Mouse (Mus musculus) CH12.LX (cell line): ENCODE measurements at regions not wholly inside any gene's neighbourhood (a gene's known extent, or its start where the extent isn't known, plus 50 kb on each side); places are given as distances from the start of the nearest gene placed in this dataset.

Source experiments
- DNase-seq: peaks from one replicate; pipeline ENCODE4 v3.0.0-alpha.2; 2013; ENCODE audit errors: extremely low read depth
- H3K27ac ChIP-seq: 2 replicates; pipeline ENCODE4 v1.5.1; 2012; ENCODE audit warnings: low read depth, mild to moderate bottlenecking, control low read depth, moderate library complexity; ENCODE audit not compliant: insufficient read depth
- H3K27me3 ChIP-seq: replicated peaks from 2 replicates; pipeline ENCODE3; 2012; ENCODE audit warnings: inconsistent platforms
- H3K36me3 ChIP-seq, 2 experiments: replicated peaks in 1 of 2; 2 replicates each; pipeline versions ENCODE3 to v1.6.1; 2012; ENCODE audit warnings: inconsistent platforms in 1 of 2, low read length in 1 of 2, mild to moderate bottlenecking in 1 of 2, mixed read lengths in 1 of 2, moderate library complexity in 1 of 2; ENCODE audit not compliant: control insufficient read depth in 1 of 2, insufficient read depth in 1 of 2
- H3K4me1 ChIP-seq, 2 experiments: 2 replicates each; pipeline ENCODE4 v1.6.1; 2012; ENCODE audit warnings: inconsistent platforms in 1 of 2, moderate library complexity in 1 of 2; ENCODE audit not compliant: insufficient read depth in 2 of 2, control insufficient read depth in 1 of 2
- H3K4me2 ChIP-seq: 2 replicates; pipeline ENCODE4 v1.6.1; 2012; ENCODE audit warnings: low read depth, mild to moderate bottlenecking, control low read depth; ENCODE audit not compliant: poor library complexity, insufficient read depth, severe bottlenecking
- H3K4me3 ChIP-seq, 3 experiments: fragments of 150-350 bp in 1 of 3; sonication (generic) in 1 of 3; replicated peaks in 1 of 3; 2 replicates each; pipeline versions ENCODE3 to v1.5.1; 2011 to 2012; ENCODE audit warnings: low read depth in 2 of 3, low read length in 2 of 3, mild to moderate bottlenecking in 2 of 3, moderate library complexity in 2 of 3, control low read depth in 1 of 3, improper control_type of control experiment in 1 of 3, inconsistent platforms in 1 of 3, mixed read lengths in 1 of 3; ENCODE audit not compliant: poor library complexity in 1 of 3
- H3K79me2 ChIP-seq: replicated peaks from 2 replicates; pipeline ENCODE4 v1.6.1; 2012; ENCODE audit warnings: mild to moderate bottlenecking, moderate library complexity; ENCODE audit not compliant: control insufficient read depth, poor library complexity, insufficient read depth, severe bottlenecking; ENCODE audit errors: extremely low read depth
- H3K9ac ChIP-seq: 2 replicates; pipeline ENCODE4 v1.6.1; 2012; ENCODE audit warnings: low read depth, mild to moderate bottlenecking, control low read depth, moderate library complexity; ENCODE audit not compliant: insufficient read depth
- H3K9me3 ChIP-seq: replicated peaks from 2 replicates; pipeline ENCODE3; 2012; ENCODE audit warnings: low read length, inconsistent platforms, mixed read lengths
- BHLHE40 ChIP-seq: IDR thresholded peaks from 2 replicates; pipeline ENCODE4 v1.6.1; 2011; ENCODE audit warnings: mild to moderate bottlenecking, low read depth, low read length, improper control_type of control experiment
- CHD2 ChIP-seq: IDR thresholded peaks from 2 replicates; pipeline ENCODE4 v1.6.1; 2011; ENCODE audit warnings: low read length, improper control_type of control experiment
- CTCF ChIP-seq, 2 experiments: IDR thresholded peaks in 1 of 2; conservative IDR thresholded peaks in 1 of 2; 2 replicates each; pipeline ENCODE4 v1.5.1; 2011 to 2012; ENCODE audit warnings: low read depth in 2 of 2, low read length in 2 of 2, improper control_type of control experiment in 1 of 2, inconsistent platforms in 1 of 2, mild to moderate bottlenecking in 1 of 2, moderate library complexity in 1 of 2
- E2F4 ChIP-seq: IDR thresholded peaks from 2 replicates; pipeline ENCODE4 v1.6.1; 2011; ENCODE audit warnings: low read depth, low read length, improper control_type of control experiment; ENCODE audit not compliant: insufficient replicate concordance
- GABPA ChIP-seq: IDR thresholded peaks from 2 replicates; pipeline ENCODE4 v1.6.1; 2012; ENCODE audit warnings: low read depth, low read length, improper control_type of control experiment, inconsistent platforms; ENCODE audit not compliant: insufficient replicate concordance
- HCFC1 ChIP-seq: IDR thresholded peaks from 2 replicates; pipeline ENCODE4 v1.6.1; 2012; ENCODE audit warnings: low read depth, mild to moderate bottlenecking, inconsistent platforms, low read length, improper control_type of control experiment
- IRF4 ChIP-seq: IDR thresholded peaks from 2 replicates; pipeline ENCODE4 v1.6.1; 2014; ENCODE audit warnings: low read depth, mild to moderate bottlenecking, inconsistent platforms, low read length, improper control_type of control experiment
- JUN ChIP-seq: IDR thresholded peaks from 2 replicates; pipeline ENCODE4 v1.6.1; 2011; ENCODE audit warnings: low read depth, mild to moderate bottlenecking, low read length, improper control_type of control experiment, moderate library complexity; ENCODE audit not compliant: insufficient read depth
- JUND ChIP-seq: conservative IDR thresholded peaks from 2 replicates; pipeline ENCODE4 v1.6.1; 2011; ENCODE audit warnings: low read depth, low read length, improper control_type of control experiment
- MAX ChIP-seq: IDR thresholded peaks from 2 replicates; pipeline ENCODE4 v1.6.1; 2011; ENCODE audit warnings: low read length, improper control_type of control experiment
- NELFE ChIP-seq: IDR thresholded peaks from 2 replicates; pipeline ENCODE4 v1.6.1; 2011; ENCODE audit warnings: low read depth, low read length, improper control_type of control experiment
- TCF12 ChIP-seq: IDR thresholded peaks from 2 replicates; pipeline ENCODE4 v1.6.1; 2014; ENCODE audit warnings: low read depth, mild to moderate bottlenecking, inconsistent platforms, low read length, improper control_type of control experiment
- UBTF ChIP-seq: IDR thresholded peaks from 2 replicates; pipeline ENCODE4 v1.6.1; 2012; ENCODE audit warnings: low read depth, mild to moderate bottlenecking, inconsistent platforms, low read length, improper control_type of control experiment, moderate library complexity
- ZC3H11A ChIP-seq: IDR thresholded peaks from 2 replicates; pipeline ENCODE4 v1.6.1; 2012; ENCODE audit warnings: low read depth, mild to moderate bottlenecking, inconsistent platforms, low read length, improper control_type of control experiment
- ZKSCAN1 ChIP-seq: IDR thresholded peaks from 2 replicates; pipeline ENCODE4 v1.6.1; 2012; ENCODE audit warnings: low read depth, inconsistent platforms, low read length, improper control_type of control experiment, borderline replicate concordance
- ZMIZ1 ChIP-seq: IDR thresholded peaks from 2 replicates; pipeline ENCODE4 v1.6.1; 2012; ENCODE audit warnings: low read depth, mild to moderate bottlenecking, inconsistent platforms, low read length, improper control_type of control experiment
- dilution Hi-C: fragments of 300-500 bp; cut with MboI; formaldehyde crosslinking; loops from 2 replicates; pipeline ENCODE4 v1.14.3; 2020; ENCODE audit warnings: low sequenced_read_pairs; ENCODE audit not compliant: extremely low pct_unique_long_range_greater_than_20kb, extremely low pct_ligation_motif_present
- in situ Hi-C: fragments of 300-500 bp; cut with MboI; formaldehyde crosslinking; loops from 3 replicates; pipeline ENCODE4 v1.14.3; 2019; ENCODE audit warnings: low sequenced_read_pairs, low pct_ligation_motif_present, low pct_unique_long_range_greater_than_20kb, mixed read lengths

- Histone ChIP-seq H3K9me3 (peaks cover 76% of the 10 kb centered on the region), H3K4me2 (no peak overlapping the region), H3K27me3 (no peaks in the 10 kb centered on the region), H3K4me1 (no peaks in the 10 kb centered on the region), H3K27ac (no peak overlapping the region), H3K4me3 (no peak overlapping the region), H3K79me2 (no peaks in the 10 kb centered on the region), H3K36me3 (no peaks in the 10 kb centered on the region), H3K9ac (no peak overlapping the region)
- DNase-seq, result no peak
- TF ChIP-seq CTCF (conservative IDR thresholded peaks at IDR 0.05 in 1 of 2, IDR thresholded peaks at IDR 0.05 in 1 of 2; ENCODE audit: low read depth in 2 of 2, low read length in 2 of 2) (no peak), ZKSCAN1 (no peak), MAX (no peak), UBTF (no peak), IRF4 (no peak), ZC3H11A (no peak), HCFC1 (no peak)
- dilution Hi-C loops (no loop called here), in situ Hi-C loops (no loop called here)
Observed at GRCm38 (mm10) chr11:112345586-112345985, 436.4 kb upstream of the Sox9 start.

- Histone ChIP-seq H3K4me1 (no peaks in the 10 kb centered on the region), H3K79me2 (no peaks in the 10 kb centered on the region), H3K27ac (no peak overlapping the region), H3K9ac (no peak overlapping the region), H3K4me2 (no peak overlapping the region), H3K9me3 (peaks cover 73% of the 10 kb centered on the region), H3K36me3 (no peaks in the 10 kb centered on the region), H3K4me3 (no peak overlapping the region), H3K27me3 (no peaks in the 10 kb centered on the region)
- dilution Hi-C loops (no loop called here), in situ Hi-C loops (no loop called here)
- DNase-seq, result no peak
- TF ChIP-seq JUN (no peak), BHLHE40 (no peak), ZMIZ1 (no peak), GABPA (no peak)
Observed at GRCm38 (mm10) chr11:112346089-112346488, 435.9 kb upstream of the Sox9 start.

GRCm38 (mm10) chr11:112346532-112346931 lies 435.5 kb upstream of the Sox9 start:
- Histone ChIP-seq H3K36me3 (no peaks in the 10 kb centered on the region), H3K79me2 (no peaks in the 10 kb centered on the region), H3K27ac (no peak overlapping the region), H3K27me3 (no peaks in the 10 kb centered on the region), H3K4me2 (no peak overlapping the region), H3K4me1 (no peaks in the 10 kb centered on the region), H3K4me3 (no peak overlapping the region), H3K9ac (no peak overlapping the region), H3K9me3 (peaks cover 71% of the 10 kb centered on the region)
- no peak for DNase-seq
- in situ Hi-C loops, result no loop called here
- TF ChIP-seq E2F4, result no peak
- TF ChIP-seq BHLHE40, result no peak
- TF ChIP-seq HCFC1, result no peak
- TF ChIP-seq CHD2, result no peak
- no peak for TF ChIP-seq TCF12
- no peak for TF ChIP-seq NELFE
- no peak for TF ChIP-seq JUND
- dilution Hi-C loops, result no loop called here
